In the genomic region with DNA sequence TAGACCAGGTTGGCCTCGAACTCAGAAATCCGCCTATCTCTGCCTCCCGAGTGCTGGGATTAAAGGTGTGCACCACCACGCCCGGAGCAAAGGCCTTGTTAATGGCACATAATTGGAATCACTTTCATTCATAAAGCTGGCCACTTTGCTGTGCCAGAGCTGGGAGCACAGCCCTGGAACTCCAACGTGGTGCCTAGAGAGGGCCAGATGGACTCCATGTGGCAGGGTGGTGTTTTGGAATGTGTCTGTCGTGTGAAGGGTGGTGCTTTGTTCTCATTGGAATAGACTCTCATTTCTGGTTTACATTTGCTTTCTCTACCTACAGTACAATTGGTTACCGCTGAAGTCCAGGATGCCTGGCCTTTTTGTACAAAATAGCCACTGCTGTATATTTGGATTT, we compare ENCODE assay signal across 22 mouse cellular contexts.
DNase-seq lines count a peak whose midpoint lies in the region; ATAC-seq lines count a peak whose summit lies in the region.
"Had no signal": no experiment of that assay in that cellular context is flagged by ENCODE, and none has a peak within 500 bp of the region (broad histone marks: within the 10 kb centered on the region; RNA-seq: fewer than 3 reads in every experiment).

No protein-coding gene starts in this region.

- H3K4me1 ChIP-seq in forebrain, embryonic 16.5 days (replicated peaks; ENCODE audit: control insufficient read depth, insufficient read depth, low read length) = peaks cover 9% of the 10 kb centered on the region
- H3K4me1 ChIP-seq: kidney, embryonic 15.5 days had no signal

- no peaks in the 10 kb centered on the region for H3K36me3 ChIP-seq in forebrain, embryonic 16.5 days (ENCODE audit: control insufficient read depth, insufficient read depth)
- H3K36me3 ChIP-seq: kidney, embryonic 15.5 days; liver, embryonic 12.5 days had no signal

- peak; percentile 54; the same call in 1 of the 2 replicates for ATAC-seq in forebrain, embryonic 16.5 days
- ATAC-seq in granulocyte monocyte progenitor cell, adult 5-6 weeks (replicated peaks; ENCODE audit: poor library complexity, severe bottlenecking) = no peak
- ATAC-seq: hindbrain, postnatal 0 days; intestine, postnatal 0 days; liver, embryonic 12.5 days; midbrain, embryonic 16.5 days had no signal

- H3K27ac ChIP-seq in forebrain, embryonic 16.5 days (ENCODE audit: low read length) = no peak overlapping the region
- H3K27ac ChIP-seq: heart, adult 2 months; hindbrain, postnatal 0 days; kidney, embryonic 15.5 days; liver, embryonic 12.5 days had no signal

- H3K9ac ChIP-seq in forebrain, embryonic 16.5 days (replicated peaks; ENCODE audit: low read depth, low read length) = no peak overlapping the region
- H3K9ac ChIP-seq: kidney, embryonic 15.5 days; liver, embryonic 12.5 days; lung, embryonic 14.5 days had no signal

- H3K27me3 ChIP-seq in forebrain, embryonic 16.5 days (replicated peaks; ENCODE audit: control insufficient read depth, insufficient read depth, low read length) = no peaks in the 10 kb centered on the region
- H3K27me3 ChIP-seq: liver, embryonic 12.5 days had no signal

- H3K4me3 ChIP-seq in forebrain, embryonic 16.5 days (replicated peaks; ENCODE audit: low read length) = no peak overlapping the region
- H3K4me3 ChIP-seq: heart, adult 2 months; kidney, embryonic 15.5 days; liver, embryonic 12.5 days had no signal

- H3K4me2 ChIP-seq in forebrain, embryonic 16.5 days (ENCODE audit: low read length) = no peak overlapping the region
- H3K4me2 ChIP-seq: kidney, embryonic 15.5 days; liver, embryonic 12.5 days; lung, embryonic 14.5 days had no signal

- H3K9me3 ChIP-seq in forebrain, embryonic 16.5 days (ENCODE audit: control insufficient read depth, low read length) = no peaks in the 10 kb centered on the region; the same call in 1 of the 2 replicates
- H3K9me3 ChIP-seq: kidney, embryonic 15.5 days; liver, embryonic 12.5 days had no signal

- DNase-seq in layer of hippocampus, adult 11-12 months (ENCODE audit: low spot score) = peak; percentile 37
- no peak for DNase-seq in layer of hippocampus, adult 9-10 months (ENCODE audit: low spot score)
- DNase-seq in cerebellum, adult 8-10 months = peak; percentile 48
- no peak for DNase-seq in frontal cortex, postnatal 10 days (ENCODE audit: low spot score in 2 of 2)
- DNase-seq in urinary bladder, postnatal 4 days (ENCODE audit: low spot score in 2 of 2) = no peak
- DNase-seq: adrenal gland, postnatal 36 days; B cell, adult 2 months; gastrocnemius, postnatal 14 days; heart, adult 2 months; heart, postnatal 4 days; kidney, postnatal 4 days; lung, embryonic 14.5 days; lung, postnatal 36 days; right cerebral cortex, postnatal 14 days; spleen, adult 18-20 months had no signal

- WGBS in forebrain, embryonic 16.5 days = 56% methylated on average over 8 of the region's 8 CpGs

Comparison
In these comparisons a context has a peak if more than half of its experiments do, and no peak if none do; other contexts are left out.
1. DNase-seq: peak in layer of hippocampus, adult 11-12 months (single experiment) and cerebellum, adult 8-10 months (single experiment); none in layer of hippocampus, adult 9-10 months (single experiment), frontal cortex, postnatal 10 days (0 of 2) and urinary bladder, postnatal 4 days (0 of 2).